Mouse (Mus musculus) T-cell, adult 66 days (primary cell): ENCODE results near the gene Sprr2e. TPM values are rescaled to one million over a fixed set of nuclear protein-coding genes. Genes with fewer than 3 reads are reported as not detected.

ENCODE experiments used
- total RNA-seq, 2 experiments: library from RNA; stranded (reverse); gene quantifications; 3 replicates in 1 of 2; 4 replicates in 1 of 2; pipeline ENCODE4 v1.2.4; 2023

Sprr2e gene
- total RNA-seq, result not detected

DNA sequence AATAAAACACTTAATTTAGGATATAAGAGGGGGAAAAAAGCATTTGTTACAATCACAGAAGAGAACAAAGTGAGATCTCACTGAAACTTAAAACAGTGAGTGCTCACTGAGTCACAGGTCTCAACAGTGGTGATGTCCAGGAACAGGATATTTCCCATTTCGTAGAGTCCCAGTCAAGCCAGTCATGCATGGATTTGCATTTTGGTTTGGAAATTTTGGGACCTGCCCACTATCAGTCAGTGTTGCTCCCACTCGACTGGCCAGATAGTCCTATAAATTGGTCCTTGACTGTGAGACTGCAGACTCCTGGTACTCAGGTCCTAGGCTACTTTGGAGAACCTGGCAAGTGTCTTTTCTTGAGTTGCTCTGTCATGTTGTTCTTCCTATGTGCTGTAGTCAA is at the start of gene Sprr2e:
TSS of gene Sprr2e (plus strand) at position 301 of the 400 bp plus-strand sequence.

DNA sequence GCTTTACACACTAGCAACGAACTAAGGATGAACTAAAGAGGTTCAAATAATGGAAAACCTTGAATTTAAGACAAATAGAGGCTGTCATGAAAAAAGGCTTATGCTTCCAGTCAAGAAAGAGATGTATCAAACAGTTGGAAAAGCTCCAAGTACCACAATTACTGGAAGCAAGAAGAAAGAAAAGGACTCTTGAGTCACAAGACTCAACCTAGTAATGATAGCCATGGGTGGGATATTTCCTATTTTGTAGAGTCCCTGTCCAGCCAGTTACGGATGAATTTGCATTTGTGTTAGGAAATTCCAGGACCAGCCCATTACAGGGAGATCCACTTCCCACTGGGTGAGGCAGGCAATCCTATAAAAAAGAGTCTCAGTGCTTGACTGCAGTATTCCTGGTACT is 35.6 kb upstream of the Sprr2e start, which contains the start of gene Sprr2b:
TSS of gene Sprr2b (plus strand) at position 301 of the 400 bp plus-strand sequence.

DNA sequence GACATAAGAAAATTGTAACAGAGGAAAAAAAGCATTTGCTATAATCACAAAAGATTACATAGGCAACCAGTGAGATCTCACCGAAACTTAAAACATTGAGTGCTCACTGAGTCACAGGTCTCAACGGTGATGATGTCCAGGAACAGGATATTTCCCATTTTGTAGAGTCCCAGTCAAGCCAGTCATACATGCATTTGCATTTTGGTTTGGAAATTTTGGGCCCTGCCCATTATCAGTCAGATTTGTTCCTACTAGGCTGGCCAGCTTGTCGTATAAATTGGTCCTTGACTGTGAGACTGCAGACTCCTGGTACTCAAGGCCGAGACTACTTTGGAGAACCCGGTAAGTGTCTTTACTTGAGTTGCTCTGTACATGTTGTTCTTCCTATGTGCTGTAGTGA is 13.1 kb upstream of the Sprr2e start, which contains the start of gene Sprr2d:
TSS of gene Sprr2d (plus strand) at position 301 of the 400 bp plus-strand sequence.

DNA sequence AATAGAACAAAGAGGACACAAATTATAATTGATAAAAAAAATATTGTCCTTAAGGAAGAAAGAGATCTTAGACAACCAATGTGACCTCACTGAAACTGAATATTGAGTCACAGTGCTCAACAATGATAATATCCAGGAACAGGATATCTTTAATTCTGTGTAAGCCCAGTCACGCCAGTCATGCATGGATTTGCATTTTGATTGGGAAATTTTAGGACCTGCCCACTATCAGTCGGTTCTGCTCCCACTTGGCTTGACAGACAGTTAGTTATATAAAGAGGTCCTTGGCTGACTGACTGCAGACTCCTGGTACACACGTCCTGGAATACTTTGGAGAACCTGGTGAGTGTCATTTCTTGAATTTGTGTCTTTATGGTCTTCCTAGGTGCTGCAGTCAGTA is 12.9 kb downstream of the Sprr2e start, which contains the start of gene Sprr2f:
TSS of gene Sprr2f (plus strand) at position 301 of the 400 bp plus-strand sequence.

DNA sequence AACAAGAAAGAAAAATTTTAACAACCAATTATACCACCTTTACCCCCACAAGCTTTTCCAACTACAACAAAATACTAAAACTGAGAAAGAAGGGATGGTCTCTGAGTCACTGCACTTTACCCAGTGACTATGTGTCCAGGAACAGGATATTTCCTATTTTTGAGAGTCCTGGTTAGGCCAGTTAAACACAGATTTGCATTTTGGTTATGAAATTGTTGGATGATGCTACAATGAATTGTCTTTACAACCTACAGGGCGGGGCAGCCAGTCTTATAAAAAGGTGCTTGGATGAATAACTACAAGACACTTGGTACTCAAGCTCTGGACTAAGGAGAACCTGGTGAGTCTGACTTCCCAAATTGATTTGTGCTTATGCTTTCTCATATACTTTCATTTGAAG is 33.4 kb downstream of the Sprr2e start, which contains the start of gene Sprr2h:
TSS of gene Sprr2h (plus strand) at position 301 of the 400 bp plus-strand sequence.

Other genes starting within 250 kb of the Sprr2e start
- gene Prr9, start 228.2 kb upstream of the Sprr2e start, total RNA-seq, result not detected
- not detected for gene Lelp1, start 209.4 kb upstream of the Sprr2e start, total RNA-seq
- gene Sprr2a1, start 136.3 kb upstream of the Sprr2e start, total RNA-seq, result not detected
- not detected for gene Sprr2a2, start 136.2 kb upstream of the Sprr2e start, total RNA-seq
- not detected for gene Sprr2a3, start 66.7 kb upstream of the Sprr2e start, total RNA-seq
- gene Sprr2b, start 35.5 kb upstream of the Sprr2e start, total RNA-seq, result not detected
- not detected for gene Sprr2d, start 13.0 kb upstream of the Sprr2e start, total RNA-seq
- not detected for gene Sprr2f, start 13.0 kb downstream of the Sprr2e start, total RNA-seq
- gene Sprr2h, start 33.5 kb downstream of the Sprr2e start, total RNA-seq, result not detected
- not detected for gene Sprr2i, start 55.8 kb downstream of the Sprr2e start, total RNA-seq
- gene Sprr2j-ps, start 65.9 kb downstream of the Sprr2e start, total RNA-seq, result not detected
- gene Gm9774, start 77.3 kb downstream of the Sprr2e start, total RNA-seq, result under 1 TPM in 1 of 2 experiments, not detected in 1; 0.90 TPM
- gene Sprr2k, start 80.4 kb downstream of the Sprr2e start, total RNA-seq, result not detected
- not detected for gene Sprr1b, start 86.6 kb downstream of the Sprr2e start, total RNA-seq
- gene Sprr3, start 106.6 kb downstream of the Sprr2e start, total RNA-seq, result not detected
- gene Sprr1a, start 133.8 kb downstream of the Sprr2e start, total RNA-seq, result not detected
- gene Sprr4, start 148.3 kb downstream of the Sprr2e start, total RNA-seq, result not detected
- not detected for gene 2310046K23Rik, start 182.4 kb downstream of the Sprr2e start, total RNA-seq
- gene Ivl, start 221.6 kb downstream of the Sprr2e start, total RNA-seq, result not detected
- gene Smcp, start 236.9 kb downstream of the Sprr2e start, total RNA-seq, result not detected